Mouse (Mus musculus): ENCODE data around the gene Gipc2.

DNA sequence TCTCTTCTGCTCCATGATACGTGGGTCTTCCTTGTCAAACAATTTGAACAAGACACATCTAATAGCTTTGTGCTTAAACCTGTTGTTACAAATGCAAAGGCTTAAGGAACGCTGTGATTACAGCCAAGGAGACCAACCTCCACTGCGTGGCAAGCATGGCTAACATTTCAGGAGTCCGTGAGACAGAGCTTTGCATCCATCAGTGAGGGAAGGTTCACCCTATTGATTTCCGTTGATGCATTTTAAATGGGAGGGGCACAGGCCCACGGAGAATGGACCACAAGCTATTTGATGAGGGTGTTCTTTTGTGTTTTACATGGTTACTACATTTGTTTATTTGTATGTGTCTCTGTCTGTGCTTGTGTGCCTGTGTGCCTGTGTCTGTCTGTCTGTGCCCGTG lies 37.4 kb downstream of the Gipc2 start:
- TF ChIP-seq CTCF (IDR thresholded peaks at IDR 0.05; ENCODE audit: low read depth, low read length) (no peak), GATA1 (IDR thresholded peaks at IDR 0.05; ENCODE audit: borderline replicate concordance, low read length) (no peak), POLR2AphosphoS5 (IDR thresholded peaks at IDR 0.05; ENCODE audit: insufficient replicate concordance, low read depth, low read length) (no peak), TAL1 (conservative IDR thresholded peaks at IDR 0.05; ENCODE audit: low read depth, low read length) (no peak), GATA2 (IDR thresholded peaks at IDR 0.05; ENCODE audit: borderline replicate concordance, low read depth, low read length) (no peak)

Data from G1E (cell line).